Mouse (Mus musculus) stomach, embryonic 14.5 days (tissue): Measurements from ENCODE around the gene Arf3. TPM values are rescaled to one million over a fixed set of nuclear protein-coding genes. Genes with fewer than 3 reads are reported as not detected.
"Not testable (repeated sequence)": the region's sequence is repeated elsewhere in the genome, so short reads cannot be mapped to it uniquely, and the experiment has no call there.

Experiments used
- ATAC-seq: fragments of 200-750 bp; cut with Nextera tagmentation; 2 replicates; pipeline ENCODE4 v1.8.0; 2017; ENCODE audit warnings: low read depth, moderate TSS enrichment; ENCODE audit not compliant: insufficient number of reproducible peaks, insufficient read depth, low FRiP score
- H3K27ac ChIP-seq: fragments of 300-500 bp; sonication (generic); 2 replicates; pipeline ENCODE4 v1.5.1; 2014; ENCODE audit warnings: mild to moderate bottlenecking, low read length, moderate library complexity, mixed read lengths
- H3K27me3 ChIP-seq: fragments of 300-500 bp; sonication (generic); 2 replicates; pipeline ENCODE4 v1.6.1; 2014; ENCODE audit warnings: low read length, control low read depth, mixed read lengths; ENCODE audit not compliant: control insufficient read depth, insufficient read depth
- H3K36me3 ChIP-seq: fragments of 300-500 bp; sonication (generic); 2 replicates; pipeline ENCODE4 v1.6.1; 2014; ENCODE audit warnings: mild to moderate bottlenecking, control low read depth, low read length, moderate library complexity, mixed read lengths; ENCODE audit not compliant: control insufficient read depth, insufficient read depth
- H3K4me1 ChIP-seq: fragments of 300-500 bp; sonication (generic); 2 replicates; pipeline ENCODE4 v1.6.1; 2014; ENCODE audit warnings: low read length, control low read depth, mixed read lengths; ENCODE audit not compliant: control insufficient read depth, insufficient read depth
- H3K4me2 ChIP-seq: fragments of 300-500 bp; sonication (generic); replicated peaks from 2 replicates; pipeline ENCODE4 v1.6.1; 2014; ENCODE audit warnings: low read depth, low read length, control low read depth
- H3K4me3 ChIP-seq: fragments of 300-500 bp; sonication (generic); 2 replicates; pipeline ENCODE4 v1.5.1; 2014; ENCODE audit warnings: low read depth, low read length, control low read depth
- H3K9ac ChIP-seq: fragments of 300-500 bp; sonication (generic); replicated peaks from 2 replicates; pipeline ENCODE4 v1.6.1; 2014; ENCODE audit warnings: low read depth, mild to moderate bottlenecking, control low read depth, low read length, moderate library complexity, mixed read lengths
- H3K9me3 ChIP-seq: fragments of 300-500 bp; sonication (generic); 2 replicates; pipeline ENCODE4 v1.6.1; 2016; ENCODE audit warnings: low read depth, low read length, control low read depth; ENCODE audit not compliant: control insufficient read depth
- WGBS: fragments of 180-500 bp; shearing (Covaris S2); extraction: QIAGEN DNeasy Blood & Tissue Kit; methylation state at CpG from one replicate; pipeline ENCODE4 v1.1.7; 2014; 5-methylcytosine and 5-hydroxymethylcytosine counted together
- polyA plus RNA-seq: library from polyadenylated mRNA; unstranded; fragments of >200 nt; fragmentation: Nextera tagmentation; extraction: Ambion mirVana; gene quantifications from 2 replicates; pipeline ENCODE4 v1.2.1, GENCODE M21; 2014

Gene Arf3
- polyA plus RNA-seq, 1 experiment from 2014 or later = 33.2 TPM

DNA sequence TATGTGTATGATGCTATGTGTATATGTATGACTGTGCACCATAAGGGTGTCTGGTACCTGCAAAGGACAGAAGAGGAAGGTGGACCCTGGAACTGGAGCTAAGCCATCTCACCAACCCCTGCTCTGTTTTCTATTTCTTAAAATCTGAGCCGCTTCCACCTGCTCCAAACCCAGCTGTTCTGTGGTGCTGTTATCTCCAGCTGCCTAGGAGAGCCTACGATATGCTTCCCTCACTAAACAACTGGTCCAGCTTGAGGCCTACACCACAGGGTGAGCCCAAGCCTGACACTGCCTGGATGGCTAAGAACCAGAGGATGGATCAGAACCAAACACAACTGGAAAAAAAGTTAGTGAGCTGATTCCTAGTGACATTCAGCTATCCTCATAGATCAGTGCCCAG lies 8.9 kb downstream of the Arf3 start:
- H3K4me1 ChIP-seq = no peaks in the 10 kb centered on the region
- H3K4me2 ChIP-seq = no peak overlapping the region
- no peaks in the 10 kb centered on the region for H3K27me3 ChIP-seq
- no peak overlapping the region for H3K9ac ChIP-seq
- H3K36me3 ChIP-seq = peaks cover 3% of the 10 kb centered on the region; the same call in 1 of the 2 replicates
- no peaks in the 10 kb centered on the region for H3K9me3 ChIP-seq
- no peak overlapping the region for H3K4me3 ChIP-seq
- H3K27ac ChIP-seq = no peak overlapping the region
- WGBS = 86% methylated on average over 2 of the region's 2 CpGs
- ATAC-seq = no peak

DNA sequence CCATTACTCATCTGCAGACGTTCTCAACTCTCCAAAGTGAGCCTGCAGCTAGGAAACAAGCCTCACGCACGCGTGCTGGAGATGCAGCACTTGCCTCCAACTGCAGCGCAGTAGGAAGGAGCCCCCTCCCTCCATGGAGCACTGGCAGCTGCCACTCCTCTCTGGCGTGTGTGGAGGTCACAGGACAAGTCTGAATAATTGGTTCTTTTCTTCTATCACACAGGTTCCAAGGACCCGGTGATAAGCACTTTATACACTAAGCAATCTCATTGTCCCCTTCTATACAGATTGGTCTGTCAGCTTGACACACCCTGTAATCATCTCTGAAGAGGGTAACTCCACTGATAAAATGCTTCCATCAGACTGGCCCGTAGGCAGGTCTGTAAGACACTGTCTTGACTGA lies 10.0 kb downstream of the Arf3 start:
- Histone ChIP-seq H3K4me3 (no peak overlapping the region), H3K27ac (no peak overlapping the region), H3K4me1 (no peaks in the 10 kb centered on the region), H3K36me3 (0 out of 2 replicates have a peak, but pooled peaks cover 3% of the 10 kb centered on the region), H3K4me2 (no peak overlapping the region), H3K27me3 (no peaks in the 10 kb centered on the region), H3K9ac (no peak overlapping the region), H3K9me3 (no peaks in the 10 kb centered on the region)
- ATAC-seq = no peak
- WGBS = 69% methylated on average over 8 of the region's 8 CpGs

DNA sequence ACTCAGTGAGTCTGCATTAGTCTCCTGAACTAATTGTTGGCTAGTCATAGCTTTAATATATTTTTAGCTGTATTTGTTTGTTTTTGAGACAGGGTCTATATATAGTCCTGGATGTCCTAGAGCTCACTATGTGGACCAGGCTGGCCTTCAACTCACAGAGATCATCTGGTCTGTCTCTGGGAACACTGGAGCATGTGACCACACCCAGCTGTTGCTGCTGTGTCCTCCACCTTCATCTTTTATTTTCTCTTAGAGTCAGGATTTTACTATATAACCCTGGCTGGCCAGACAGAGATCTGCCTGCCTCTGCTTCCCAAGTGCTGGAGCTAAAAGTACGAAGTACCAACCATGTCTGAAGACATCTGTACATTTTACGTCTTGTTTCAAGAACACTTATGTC lies 13.9 kb downstream of the Arf3 start:
- no peak for ATAC-seq
- H3K4me2 ChIP-seq = no peak overlapping the region
- H3K27me3 ChIP-seq = no peaks in the 10 kb centered on the region
- WGBS = 95% methylated on average over 2 of the region's 2 CpGs
- peaks cover 6% of the 10 kb centered on the region; the same call in 1 of the 2 replicates for H3K4me1 ChIP-seq
- H3K27ac ChIP-seq = no peak overlapping the region
- no peaks in the 10 kb centered on the region for H3K9me3 ChIP-seq
- H3K36me3 ChIP-seq = 0 out of 2 replicates have a peak, but pooled peaks cover 3% of the 10 kb centered on the region
- no peak overlapping the region for H3K9ac ChIP-seq
- no peak overlapping the region for H3K4me3 ChIP-seq

DNA sequence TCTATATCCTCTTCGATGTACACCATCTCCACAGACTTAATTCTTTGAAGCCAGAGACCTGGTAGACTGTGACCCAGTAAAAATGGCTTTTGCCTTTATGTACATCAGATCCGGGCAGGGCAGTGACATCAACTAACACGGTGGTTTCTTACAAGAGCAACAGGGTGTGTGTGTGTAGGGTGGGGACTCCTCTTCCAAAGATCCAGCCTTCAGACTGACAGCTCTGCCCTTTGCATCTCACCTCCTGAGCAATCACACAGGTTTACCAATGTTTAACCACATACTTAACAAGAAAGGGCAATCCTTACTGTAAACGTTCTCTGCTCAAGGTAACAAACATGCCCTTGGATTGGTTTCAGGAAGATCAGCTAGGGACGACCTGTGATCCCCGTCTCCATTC lies 15.7 kb downstream of the Arf3 start:
- Histone ChIP-seq H3K27ac (no peak overlapping the region), H3K4me1 (peaks cover 6% of the 10 kb centered on the region; the same call in 1 of the 2 replicates), H3K9ac (no peak overlapping the region), H3K4me3 (no peak overlapping the region), H3K27me3 (no peaks in the 10 kb centered on the region), H3K36me3 (peaks cover 6% of the 10 kb centered on the region; the same call in 1 of the 2 replicates), H3K4me2 (no peak overlapping the region), H3K9me3 (no peaks in the 10 kb centered on the region)
- no peak for ATAC-seq
- 67% methylated on average over 6 of the region's 6 CpGs for WGBS

DNA sequence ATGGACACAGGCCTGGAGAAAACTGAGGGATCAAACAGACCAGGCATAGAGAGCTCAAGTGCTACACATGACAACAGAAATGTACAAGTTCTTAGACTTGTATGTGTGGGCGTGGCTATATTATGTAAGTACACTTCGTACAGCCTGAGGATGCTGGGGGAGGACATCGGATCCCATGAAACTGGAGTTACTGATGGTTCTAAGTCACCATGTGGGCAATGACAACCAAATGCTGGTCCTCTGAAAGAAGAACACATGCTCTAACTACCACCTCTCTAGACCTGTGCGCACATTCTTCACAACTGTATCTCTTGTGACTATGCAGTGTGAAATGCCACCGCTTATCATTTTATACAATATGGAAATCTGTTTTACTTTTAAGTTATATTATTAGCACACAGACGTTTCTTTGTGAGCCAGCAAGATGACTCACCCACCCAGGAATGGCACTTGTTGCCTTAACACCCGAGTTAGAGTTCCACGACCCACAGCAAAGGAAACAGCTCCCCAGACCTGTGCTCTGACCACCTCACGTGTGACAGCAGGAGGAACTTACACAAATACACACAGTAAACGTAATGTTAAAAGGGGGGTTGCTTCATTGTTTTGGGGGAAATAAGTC lies 16.6 kb downstream of the Arf3 start:
- H3K9me3 ChIP-seq = no peaks in the 10 kb centered on the region
- H3K36me3 ChIP-seq = peaks cover 11% of the 10 kb centered on the region; the same call in 1 of the 2 replicates
- H3K9ac ChIP-seq = no peak overlapping the region
- no peak for ATAC-seq
- WGBS = 77% methylated on average over 10 of the region's 10 CpGs
- H3K4me2 ChIP-seq = no peak overlapping the region
- H3K4me3 ChIP-seq = no peak overlapping the region
- H3K27ac ChIP-seq = no peak overlapping the region
- H3K4me1 ChIP-seq = peaks cover 6% of the 10 kb centered on the region; the same call in 1 of the 2 replicates
- H3K27me3 ChIP-seq = no peaks in the 10 kb centered on the region

DNA sequence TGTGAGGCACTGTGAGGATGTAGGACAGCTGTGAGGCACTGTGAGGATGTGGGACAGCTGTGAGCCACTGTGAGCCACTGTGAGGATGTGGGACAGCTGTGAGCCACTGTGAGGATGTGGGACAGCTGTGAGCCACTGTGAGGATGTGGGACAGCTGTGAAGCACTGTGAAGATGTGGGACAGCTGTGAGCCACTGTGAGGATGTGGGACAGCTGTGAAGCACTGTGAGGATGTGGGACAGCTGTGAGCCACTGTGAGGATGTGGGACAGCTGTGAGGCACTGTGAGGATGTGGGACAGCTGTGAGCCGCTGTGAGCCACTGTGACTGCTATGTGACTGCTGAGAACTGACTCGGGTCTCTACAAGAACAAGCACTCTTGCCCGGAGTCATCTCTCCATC lies 19.2 kb downstream of the Arf3 start:
- not testable (repeated sequence) for H3K9ac ChIP-seq, H3K27ac ChIP-seq, H3K4me3 ChIP-seq, H3K27me3 ChIP-seq, H3K4me1 ChIP-seq, H3K4me2 ChIP-seq, H3K9me3 ChIP-seq, ATAC-seq
- WGBS = 85% methylated on average over 3 of the region's 3 CpGs
- peaks cover 34% of the 10 kb centered on the region for H3K36me3 ChIP-seq

DNA sequence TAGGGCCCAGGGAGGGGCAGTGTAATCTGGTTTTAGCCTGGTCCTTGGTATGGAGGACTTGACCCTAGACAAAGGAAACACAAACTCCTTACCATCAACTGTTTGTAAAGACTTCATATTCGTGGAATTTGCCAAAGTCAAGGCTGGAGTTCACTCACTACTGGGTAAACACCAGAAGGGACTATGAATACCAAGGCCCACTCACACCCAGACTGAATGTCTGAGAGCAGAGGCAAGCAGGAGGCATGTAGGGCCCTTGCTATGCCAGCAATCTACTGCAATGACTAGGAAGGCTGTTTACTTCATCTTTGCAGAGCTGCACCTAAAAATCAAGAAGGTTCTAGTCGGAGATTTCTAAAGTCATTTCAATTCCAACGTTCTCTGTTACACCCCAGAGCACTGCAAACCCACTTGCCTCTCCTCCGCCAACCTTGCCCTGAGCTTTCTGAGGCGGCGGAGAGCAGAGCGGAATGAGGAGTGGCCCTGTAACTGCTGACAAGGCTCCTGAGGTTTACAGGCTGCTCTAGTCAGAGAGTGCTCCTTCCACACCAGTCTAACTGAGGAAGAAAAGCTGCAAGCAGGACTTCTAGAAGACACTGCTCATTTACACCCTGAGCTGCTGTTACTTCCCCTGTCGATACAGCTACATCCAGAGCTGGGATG lies 20.1 kb downstream of the Arf3 start:
- no peak for ATAC-seq
- H3K36me3 ChIP-seq = peaks cover 38% of the 10 kb centered on the region
- H3K9ac ChIP-seq = no peak overlapping the region
- H3K9me3 ChIP-seq = no peaks in the 10 kb centered on the region
- peaks cover 6% of the 10 kb centered on the region; the same call in 1 of the 2 replicates for H3K4me1 ChIP-seq
- H3K4me3 ChIP-seq = no peak overlapping the region
- H3K4me2 ChIP-seq = no peak overlapping the region
- WGBS = 78% methylated on average over 8 of the region's 8 CpGs
- H3K27me3 ChIP-seq = no peaks in the 10 kb centered on the region
- no peak overlapping the region for H3K27ac ChIP-seq

DNA sequence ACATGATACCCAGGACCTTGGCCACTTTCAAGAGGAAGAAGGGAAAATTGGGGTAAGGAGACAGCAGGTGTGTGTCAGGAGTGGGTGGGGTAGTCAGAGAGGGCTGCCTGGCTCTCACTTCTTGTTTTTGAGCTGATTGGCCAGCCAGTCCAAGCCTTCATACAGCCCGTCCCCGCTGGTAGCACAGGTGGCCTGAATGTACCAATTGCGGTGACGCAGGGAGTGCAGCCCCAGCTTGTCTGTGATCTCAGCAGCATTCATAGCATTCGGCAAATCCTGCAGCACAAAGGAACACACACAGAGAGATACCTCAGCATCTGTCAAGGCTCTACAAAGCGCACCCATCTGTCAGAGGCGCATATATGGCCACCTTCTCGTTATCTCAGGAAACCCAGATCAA lies 22.8 kb downstream of the Arf3 start:
- no peak overlapping the region for H3K4me2 ChIP-seq
- no peaks in the 10 kb centered on the region for H3K4me1 ChIP-seq
- no peak overlapping the region for H3K4me3 ChIP-seq
- no peaks in the 10 kb centered on the region for H3K9me3 ChIP-seq
- no peak overlapping the region for H3K27ac ChIP-seq
- H3K27me3 ChIP-seq = no peaks in the 10 kb centered on the region
- no peak overlapping the region for H3K9ac ChIP-seq
- WGBS = 88% methylated on average over 8 of the region's 8 CpGs
- ATAC-seq = no peak
- H3K36me3 ChIP-seq = peaks cover 45% of the 10 kb centered on the region
